Mouse (Mus musculus): ENCODE data around the gene Ndufs2.

GRCm38 (mm10) chr1:171223796-171224195, 27.4 kb downstream of the Ndufs2 start:
- no peak for TF ChIP-seq CTCF (IDR thresholded peaks at IDR 0.05; ENCODE audit: low read depth, low read length)
- TF ChIP-seq GATA1 (IDR thresholded peaks at IDR 0.05; ENCODE audit: borderline replicate concordance, low read length), result no peak
- TF ChIP-seq POLR2AphosphoS5 (IDR thresholded peaks at IDR 0.05; ENCODE audit: insufficient replicate concordance, low read depth, low read length), result no peak
- TF ChIP-seq GATA2 (IDR thresholded peaks at IDR 0.05; ENCODE audit: borderline replicate concordance, low read depth, low read length), result no peak

All from G1E (cell line).